Mouse (Mus musculus) limb, embryonic 15.5 days (tissue): Measurements from ENCODE around the gene D17H6S53E. TPM values are rescaled to one million over a fixed set of nuclear protein-coding genes. Genes with fewer than 3 reads are reported as not detected.
A peak's percentile ranks its signal among the peaks of the same experiment; 100 is the strongest.

ENCODE experiments used
- ATAC-seq: fragments of 200-750 bp; cut with Nextera tagmentation; 2 replicates; pipeline ENCODE4 v1.8.0; 2017; ENCODE audit warnings: low read depth, moderate TSS enrichment; ENCODE audit not compliant: insufficient number of reproducible peaks, low FRiP score, low TSS enrichment
- H3K27ac ChIP-seq: fragments of 300-500 bp; sonication (generic); 2 replicates; pipeline ENCODE4 v1.5.1; 2015; ENCODE audit warnings: moderate library complexity, mild to moderate bottlenecking, inconsistent platforms
- H3K27me3 ChIP-seq: fragments of 300-500 bp; sonication (generic); 2 replicates; pipeline ENCODE4 v1.6.1; 2015; ENCODE audit warnings: inconsistent platforms
- H3K36me3 ChIP-seq: fragments of 300-500 bp; sonication (generic); 2 replicates; pipeline ENCODE4 v1.6.1; 2015; ENCODE audit warnings: inconsistent platforms
- H3K4me1 ChIP-seq: fragments of 300-500 bp; sonication (generic); 2 replicates; pipeline ENCODE4 v1.6.1; 2015; ENCODE audit warnings: inconsistent platforms
- H3K4me2 ChIP-seq: fragments of 300-500 bp; sonication (generic); 2 replicates; pipeline ENCODE4 v1.6.1; 2015; ENCODE audit warnings: mild to moderate bottlenecking, inconsistent platforms
- H3K4me3 ChIP-seq: fragments of 300-500 bp; sonication (generic); 2 replicates; pipeline ENCODE4 v1.5.1; 2015; ENCODE audit warnings: mild to moderate bottlenecking, inconsistent platforms
- H3K9ac ChIP-seq: fragments of 300-500 bp; sonication (generic); 2 replicates; pipeline ENCODE4 v1.6.1; 2015; ENCODE audit warnings: inconsistent platforms
- H3K9me3 ChIP-seq: fragments of 300-500 bp; sonication (generic); 2 replicates; pipeline ENCODE4 v1.6.1; 2016; ENCODE audit warnings: inconsistent platforms
- WGBS: fragments of 180-500 bp; shearing (Covaris S2); methylation state at CpG from one replicate; pipeline ENCODE4 v1.1.7; 2015; 5-methylcytosine and 5-hydroxymethylcytosine counted together
- polyA plus RNA-seq: library from polyadenylated mRNA; unstranded; fragments of >200 nt; fragmentation: Nextera tagmentation; extraction: Ambion mirVana; gene quantifications from 2 replicates; pipeline ENCODE4 v1.2.1, GENCODE M21; 2015

Gene D17H6S53E
- polyA plus RNA-seq: 10.5 and 11.2 TPM in 2 replicates

- under 1% methylated on average over 36 of the region's 36 CpGs for WGBS
- peaks cover 32% of the 10 kb centered on the region for H3K36me3 ChIP-seq
- H3K4me1 ChIP-seq: peaks cover 41% of the 10 kb centered on the region
- peak within 1 kb of the TSS; percentile 67 for H3K4me3 ChIP-seq
- H3K9me3 ChIP-seq: no peaks in the 10 kb centered on the region
- no peaks in the 10 kb centered on the region for H3K27me3 ChIP-seq
- H3K4me2 ChIP-seq: peak within 1 kb of the TSS; percentile 65
- peak; percentile 71 for ATAC-seq
- peak within 1 kb of the TSS; percentile 90 for H3K27ac ChIP-seq
- H3K9ac ChIP-seq: peak within 1 kb of the TSS; percentile 76
Observed at GRCm38 (mm10) chr17:35126206-35126611, at the start of gene D17H6S53E. Gene D17H6S53E (plus strand): TSS chr17:35126373.

- Histone ChIP-seq H3K36me3 (no peaks in the 10 kb centered on the region), H3K9ac (no peak within 1 kb of the TSS), H3K27me3 (0 out of 2 replicates have a peak, but pooled peaks cover 5% of the 10 kb centered on the region), H3K4me3 (peak within 1 kb of the TSS; percentile 15), H3K4me2 (peak within 1 kb of the TSS; percentile 30), H3K4me1 (peaks cover 23% of the 10 kb centered on the region), H3K9me3 (no peaks in the 10 kb centered on the region), H3K27ac (peak within 1 kb of the TSS; percentile 27; the same call in 1 of the 2 replicates)
- ATAC-seq: no peak
- WGBS: 16% methylated on average over 10 of the region's 10 CpGs
Observed at GRCm38 (mm10) chr17:35076507-35077176, 49.5 kb upstream of the D17H6S53E start, which contains the start of gene Ly6g6e. Gene Ly6g6e (plus strand): TSS chr17:35076902.

GRCm38 (mm10) chr17:35077285-35077684, 48.9 kb upstream of the D17H6S53E start:
- Histone ChIP-seq H3K4me2 (peak overlapping the region; percentile 30), H3K4me1 (peaks cover 23% of the 10 kb centered on the region), H3K9ac (no peak overlapping the region), H3K27me3 (0 out of 2 replicates have a peak, but pooled peaks cover 5% of the 10 kb centered on the region), H3K4me3 (peak overlapping the region; percentile 15), H3K27ac (peak overlapping the region; percentile 27; the same call in 1 of the 2 replicates), H3K9me3 (no peaks in the 10 kb centered on the region), H3K36me3 (no peaks in the 10 kb centered on the region)
- whole genome bisulfite sequencing: 20% methylated on average over 2 of the region's 2 CpGs
- ATAC-seq: no peak

- Histone ChIP-seq H3K27ac (peak within 1 kb of the TSS; percentile 27; the same call in 1 of the 2 replicates), H3K36me3 (no peaks in the 10 kb centered on the region), H3K4me2 (peak within 1 kb of the TSS; percentile 30), H3K4me1 (peaks cover 23% of the 10 kb centered on the region), H3K4me3 (peak within 1 kb of the TSS; percentile 15), H3K27me3 (0 out of 2 replicates have a peak, but pooled peaks cover 5% of the 10 kb centered on the region), H3K9me3 (no peaks in the 10 kb centered on the region), H3K9ac (no peak within 1 kb of the TSS)
- ATAC-seq: no peak
- 8% methylated on average over 14 of the region's 14 CpGs for WGBS
Observed at GRCm38 (mm10) chr17:35077786-35078233, 48.4 kb upstream of the D17H6S53E start, which contains the start of gene Ly6g6d. Gene Ly6g6d (minus strand): TSS chr17:35078065.

GRCm38 (mm10) chr17:35079778-35080177, 46.4 kb upstream of the D17H6S53E start:
- Histone ChIP-seq H3K9me3 (no peaks in the 10 kb centered on the region), H3K36me3 (no peaks in the 10 kb centered on the region), H3K27ac (no peak overlapping the region), H3K9ac (no peak overlapping the region), H3K4me2 (no peak overlapping the region), H3K4me3 (no peak overlapping the region), H3K4me1 (peaks cover 15% of the 10 kb centered on the region; the same call in 1 of the 2 replicates), H3K27me3 (0 out of 2 replicates have a peak, but pooled peaks cover 5% of the 10 kb centered on the region)
- ATAC-seq: no peak
- 66% methylated on average over 9 of the region's 9 CpGs for WGBS

DNA sequence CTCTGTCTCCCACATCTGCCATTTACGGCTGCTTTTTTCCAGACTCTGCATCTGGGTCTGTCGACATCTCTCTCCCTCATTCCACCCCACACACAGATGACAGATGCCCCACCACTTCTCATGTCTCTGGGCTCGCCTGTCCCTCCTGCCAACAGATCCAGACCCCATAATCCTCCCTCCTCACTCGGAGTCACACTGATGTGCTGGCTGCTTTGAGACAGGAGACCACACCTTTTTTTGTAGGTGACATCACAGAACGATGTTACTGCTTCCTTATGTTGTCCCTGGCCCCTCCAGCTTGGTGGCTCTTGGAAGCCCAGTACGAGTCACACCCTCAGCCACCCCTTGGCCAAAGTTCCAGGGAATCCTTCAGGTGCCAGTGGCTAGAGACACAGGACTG, 45.9 kb upstream of the D17H6S53E start:
- no peak overlapping the region for H3K9ac ChIP-seq
- no peaks in the 10 kb centered on the region for H3K36me3 ChIP-seq
- no peak for ATAC-seq
- peaks cover 15% of the 10 kb centered on the region; the same call in 1 of the 2 replicates for H3K4me1 ChIP-seq
- WGBS: 30% methylated on average over 6 of the region's 6 CpGs
- no peak overlapping the region for H3K4me2 ChIP-seq
- H3K27me3 ChIP-seq: peaks cover 5% of the 10 kb centered on the region; the same call in 1 of the 2 replicates
- H3K27ac ChIP-seq: no peak overlapping the region
- no peaks in the 10 kb centered on the region for H3K9me3 ChIP-seq
- H3K4me3 ChIP-seq: no peak overlapping the region

DNA sequence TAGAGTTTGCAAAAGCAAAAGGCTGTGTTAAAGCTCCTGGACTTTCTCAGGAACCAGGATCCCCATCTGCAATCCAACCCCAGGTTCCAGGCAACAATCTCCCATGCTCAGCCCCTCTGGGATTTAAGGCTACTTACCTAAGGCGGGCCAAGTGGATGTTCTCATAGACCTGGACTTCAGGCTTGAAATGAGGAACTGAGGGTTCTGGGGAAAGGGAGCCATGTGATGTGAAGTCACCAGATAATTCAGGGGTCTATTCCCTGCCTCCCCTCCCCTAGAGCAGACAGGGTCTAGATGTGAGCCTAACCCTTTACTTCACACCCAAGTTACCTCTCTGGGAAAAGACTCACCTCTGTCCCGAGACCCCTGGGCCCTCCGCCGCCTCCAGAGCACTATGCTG, 45.5 kb upstream of the D17H6S53E start:
- H3K9ac ChIP-seq: no peak overlapping the region
- H3K4me2 ChIP-seq: no peak overlapping the region
- peaks cover 5% of the 10 kb centered on the region; the same call in 1 of the 2 replicates for H3K27me3 ChIP-seq
- H3K36me3 ChIP-seq: no peaks in the 10 kb centered on the region
- no peak overlapping the region for H3K4me3 ChIP-seq
- no peaks in the 10 kb centered on the region for H3K9me3 ChIP-seq
- 80% methylated on average over 4 of the region's 4 CpGs for WGBS
- ATAC-seq: no peak
- H3K27ac ChIP-seq: no peak overlapping the region
- H3K4me1 ChIP-seq: peaks cover 15% of the 10 kb centered on the region; the same call in 1 of the 2 replicates

DNA sequence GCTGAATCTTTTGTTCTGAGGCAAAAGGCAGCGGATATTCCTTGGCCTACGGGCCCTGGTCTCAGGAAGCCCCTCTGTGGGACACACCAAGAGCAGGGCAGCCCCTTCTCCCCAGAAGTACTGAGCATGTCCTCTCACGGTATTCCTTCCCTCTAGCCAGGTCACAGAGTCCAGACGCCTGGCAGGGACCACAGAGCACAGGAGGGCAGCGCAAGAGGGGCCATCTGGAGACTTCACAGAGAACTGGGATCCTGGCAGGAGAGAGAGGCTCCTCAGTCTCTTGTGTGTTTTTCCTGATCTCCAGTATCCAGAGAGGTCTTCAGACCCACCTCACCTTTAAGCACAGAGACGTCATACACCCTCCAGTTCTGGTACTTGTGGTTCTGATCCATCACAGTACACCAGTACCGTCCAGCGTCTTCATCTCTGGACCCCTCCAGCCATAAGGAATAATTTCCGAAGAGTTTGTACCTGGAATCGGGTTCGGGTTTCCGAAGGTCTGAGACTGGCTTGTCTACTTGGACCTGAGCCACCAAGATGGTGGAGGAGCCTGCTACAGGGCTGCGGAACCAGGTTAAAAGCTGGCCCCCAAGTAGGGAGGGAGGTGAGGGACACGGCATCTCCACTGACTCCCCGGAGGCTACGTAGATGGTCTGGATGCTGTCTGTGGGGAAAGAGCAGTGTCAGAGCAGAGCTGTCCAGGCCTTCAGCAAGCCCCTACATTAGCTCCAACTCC, 43.2 kb upstream of the D17H6S53E start:
- no peak overlapping the region for H3K27ac ChIP-seq
- no peaks in the 10 kb centered on the region for H3K36me3 ChIP-seq
- H3K9me3 ChIP-seq: no peaks in the 10 kb centered on the region
- no peak overlapping the region for H3K4me3 ChIP-seq
- 83% methylated on average over 16 of the region's 16 CpGs for WGBS
- no peak for ATAC-seq
- H3K27me3 ChIP-seq: peaks cover 4% of the 10 kb centered on the region; the same call in 1 of the 2 replicates
- H3K4me2 ChIP-seq: no peak overlapping the region
- 0 out of 2 replicates have a peak, but pooled peaks cover 2% of the 10 kb centered on the region for H3K4me1 ChIP-seq
- H3K9ac ChIP-seq: no peak overlapping the region

GRCm38 (mm10) chr17:35083929-35084497, 42.2 kb upstream of the D17H6S53E start:
- H3K36me3 ChIP-seq: no peaks in the 10 kb centered on the region
- no peak overlapping the region for H3K4me3 ChIP-seq
- H3K9me3 ChIP-seq: no peaks in the 10 kb centered on the region
- no peaks in the 10 kb centered on the region for H3K4me1 ChIP-seq
- H3K27ac ChIP-seq: no peak overlapping the region
- H3K27me3 ChIP-seq: no peaks in the 10 kb centered on the region; the same call in 1 of the 2 replicates
- no peak for ATAC-seq
- no peak overlapping the region for H3K4me2 ChIP-seq
- 63% methylated on average over 3 of the region's 3 CpGs for WGBS
- no peak overlapping the region for H3K9ac ChIP-seq

DNA sequence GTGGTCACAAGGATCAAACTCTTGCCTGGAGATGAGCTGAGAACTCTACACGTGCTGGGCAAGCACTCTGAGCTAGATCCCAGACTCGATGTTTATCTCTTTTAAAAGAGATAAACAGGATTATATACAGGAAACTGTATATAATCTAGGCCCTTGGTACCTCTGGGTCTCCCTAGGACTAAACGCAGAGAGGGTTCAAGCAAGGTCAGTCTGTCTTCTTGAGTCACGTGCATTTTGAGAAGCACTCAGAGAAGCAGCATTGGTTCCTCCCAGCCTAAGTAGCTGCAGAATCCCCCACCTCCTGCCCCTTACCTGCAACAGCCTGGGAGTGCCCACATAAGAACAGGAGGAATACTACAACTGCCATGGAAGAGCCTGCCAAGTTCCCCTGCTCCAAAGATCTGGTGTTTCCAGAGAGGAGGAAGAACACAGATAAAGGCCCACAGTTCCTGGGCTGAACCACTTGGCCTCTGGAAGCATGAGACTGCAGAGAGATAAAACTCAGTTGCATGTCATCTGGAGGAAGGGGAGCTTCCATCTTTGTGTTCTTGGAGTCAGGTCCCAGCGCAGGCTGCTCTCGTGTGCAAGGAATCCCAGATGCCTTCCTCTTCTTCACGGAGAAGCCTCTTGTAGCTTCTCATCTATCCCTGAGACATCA, 40.8 kb upstream of the D17H6S53E start, which contains the start of gene Ly6g6f:
Ly6g6f (minus strand) TSS at position 403 of the 658 bp plus-strand sequence.
- WGBS: 77% methylated on average over 7 of the region's 7 CpGs
- H3K27me3 ChIP-seq: no peaks in the 10 kb centered on the region; the same call in 1 of the 2 replicates
- H3K9ac ChIP-seq: no peak within 1 kb of the TSS
- H3K4me1 ChIP-seq: peaks cover 6% of the 10 kb centered on the region
- H3K4me2 ChIP-seq: no peak within 1 kb of the TSS
- no peaks in the 10 kb centered on the region for H3K9me3 ChIP-seq
- no peak within 1 kb of the TSS for H3K4me3 ChIP-seq
- no peak for ATAC-seq
- no peaks in the 10 kb centered on the region for H3K36me3 ChIP-seq
- no peak within 1 kb of the TSS for H3K27ac ChIP-seq

DNA sequence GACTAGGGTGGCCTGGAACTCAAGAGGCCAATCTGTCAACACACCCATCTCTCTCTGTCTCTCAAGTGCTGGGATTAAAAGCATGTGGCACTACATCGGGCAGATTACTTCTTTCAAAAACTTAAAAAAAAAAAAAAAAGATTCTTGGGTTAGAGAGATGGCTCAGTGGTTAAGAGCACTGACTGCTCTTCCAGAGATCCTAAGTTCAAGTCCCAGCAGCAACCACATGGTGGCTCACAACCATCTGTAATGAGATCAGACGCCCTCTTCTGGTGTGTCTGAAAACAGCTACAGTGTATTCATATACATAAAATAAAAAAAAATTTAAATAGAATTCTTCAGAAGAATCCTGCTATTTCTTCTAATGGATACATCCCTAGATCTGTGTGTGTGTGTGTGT, 38.0 kb upstream of the D17H6S53E start:
- Histone ChIP-seq H3K9me3 (no peaks in the 10 kb centered on the region), H3K4me2 (no peak overlapping the region), H3K27me3 (no peaks in the 10 kb centered on the region; the same call in 1 of the 2 replicates), H3K9ac (no peak overlapping the region), H3K4me1 (peaks cover 13% of the 10 kb centered on the region), H3K27ac (no peak overlapping the region), H3K36me3 (peaks cover 22% of the 10 kb centered on the region), H3K4me3 (no peak overlapping the region)
- ATAC-seq: no peak
- WGBS: 53% methylated on average over 2 of the region's 2 CpGs
